Mouse (Mus musculus) liver, adult 2 months (tissue): ENCODE results near the gene Sh3bgrl2.

Source experiments
- CTCF ChIP-seq: fragments of 200-500 bp; IDR thresholded peaks from 2 replicates; pipeline ENCODE4 v1.5.1; 2011; ENCODE audit warnings: low read depth, low read length, control low read depth
- POLR2A ChIP-seq: fragments of 200-500 bp; IDR thresholded peaks from 2 replicates; pipeline ENCODE4 v1.6.1; 2011; ENCODE audit warnings: low read length, control low read depth; ENCODE audit not compliant: insufficient read depth; ENCODE audit errors: extremely low read depth

GRCm38 (mm10) chr9:83657652-83658002 is 109.5 kb downstream of the Sh3bgrl2 start:
- TF ChIP-seq CTCF: no peak
- TF ChIP-seq POLR2A: no peak
